Mouse (Mus musculus): ENCODE results near the gene Kank4.
"Not testable (repeated sequence)": the region's sequence is repeated elsewhere in the genome, so short reads cannot be mapped to it uniquely, and the experiment has no call there.

Gene Kank4

GRCm38 (mm10) chr4:98778219-98778618, 39.1 kb downstream of the Kank4 start:
- DNase-seq (ENCODE audit: extremely low read depth, insufficient read length, low spot score) = no peak

- no peak for DNase-seq (ENCODE audit: extremely low read depth, insufficient read length, low spot score)
Measured at GRCm38 (mm10) chr4:98777464-98777863, 39.9 kb downstream of the Kank4 start.

DNA sequence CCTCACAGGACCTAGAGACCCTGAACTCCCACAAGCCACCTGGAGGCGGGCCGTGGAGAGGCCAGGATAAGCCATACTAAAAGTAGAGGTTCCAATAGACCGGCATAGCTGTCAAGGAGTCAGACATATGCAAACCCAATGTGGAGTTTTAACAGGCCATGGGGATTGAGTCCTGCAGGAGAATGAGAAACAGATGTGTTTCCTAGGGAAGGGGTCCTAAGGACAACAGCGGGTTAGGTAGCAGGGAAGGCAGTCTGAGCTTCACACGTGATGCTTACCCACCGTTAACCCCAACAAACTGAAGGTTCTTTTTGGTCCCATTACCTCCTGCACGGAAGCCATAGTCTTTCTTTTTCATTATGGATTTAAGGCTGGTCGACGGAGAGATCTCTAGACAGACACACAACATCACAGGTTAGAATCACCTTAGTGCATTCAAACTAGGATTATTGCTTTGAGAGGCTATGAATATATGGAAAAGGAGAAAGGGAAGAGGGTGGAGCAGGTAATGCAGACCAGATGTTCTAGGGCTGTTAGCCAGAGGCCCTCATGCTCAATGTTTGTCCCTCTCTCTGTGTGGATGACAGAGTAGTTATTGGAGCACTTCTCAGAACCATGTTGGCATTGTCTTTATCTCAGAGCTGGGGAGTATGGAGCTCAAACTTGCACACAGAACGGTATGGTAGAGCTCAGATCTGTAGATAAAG, 40.5 kb downstream of the Kank4 start:
- no peak for DNase-seq (ENCODE audit: extremely low read depth, insufficient read length, low spot score)

DNA sequence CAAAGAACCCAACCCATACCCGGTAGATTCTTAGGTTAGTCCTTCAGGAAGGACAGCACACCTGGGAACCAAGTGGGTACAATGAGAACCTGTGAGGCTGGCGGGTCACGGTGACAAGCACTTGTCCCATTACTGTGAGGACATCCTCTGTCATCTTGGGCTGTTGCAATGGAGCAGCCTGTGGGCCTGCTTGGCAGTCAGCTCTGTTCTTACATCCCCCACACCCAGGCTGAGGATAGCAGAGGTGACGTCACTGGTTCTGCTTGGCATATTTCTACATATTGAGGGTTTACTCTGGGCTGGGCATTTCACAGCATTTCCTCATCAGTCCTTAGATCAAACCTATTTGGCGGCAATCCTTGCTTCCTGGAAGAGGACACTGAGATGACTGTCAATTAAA, 43.6 kb downstream of the Kank4 start:
- DNase-seq (ENCODE audit: extremely low read depth, insufficient read length, low spot score) = no peak

DNA sequence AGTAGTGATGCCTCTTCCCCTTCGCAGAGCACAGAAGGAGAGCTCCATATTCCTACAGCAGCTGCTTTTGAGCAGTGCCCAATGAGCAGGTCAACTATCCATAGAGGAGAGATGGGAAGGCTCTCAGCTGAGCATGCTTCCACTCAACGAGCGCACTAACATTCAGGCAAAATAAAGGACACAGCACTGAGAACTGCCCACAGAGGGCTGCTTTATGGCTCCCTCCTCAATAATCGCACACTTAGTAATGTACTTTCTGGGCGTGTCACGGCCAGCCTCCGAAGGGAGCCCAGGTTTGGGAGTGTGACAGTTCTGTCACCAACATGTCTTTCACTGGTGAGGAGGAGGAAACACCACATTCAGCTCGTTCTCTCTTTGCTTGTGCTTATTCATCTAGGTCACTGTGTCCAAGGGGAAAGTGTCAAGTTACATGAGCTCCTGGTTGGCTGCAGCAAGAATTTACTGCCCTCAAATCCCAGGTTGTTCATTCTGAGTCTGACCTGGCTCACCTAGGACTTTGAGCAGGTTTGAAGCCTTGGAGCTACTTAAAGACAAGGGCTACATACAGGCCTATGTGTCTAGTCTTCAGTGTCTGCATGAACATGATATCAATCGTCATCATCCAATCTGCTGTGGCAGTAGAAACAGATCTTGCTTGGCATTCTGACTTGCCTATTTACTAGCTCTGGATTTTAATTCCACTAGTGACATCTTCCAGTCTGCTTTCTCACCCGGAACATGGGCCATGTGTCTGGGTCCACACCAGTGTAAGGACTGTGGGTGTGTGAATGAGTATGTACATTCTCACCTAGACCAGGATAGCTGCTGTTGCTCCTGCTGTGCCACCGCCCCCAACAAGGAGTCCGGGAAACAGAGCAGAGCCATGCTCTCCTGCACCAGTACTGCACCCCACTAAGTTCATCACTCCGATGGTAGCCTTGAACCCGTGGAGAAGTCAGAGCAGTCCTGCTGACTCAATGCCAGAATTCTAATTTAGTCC, 49.9 kb downstream of the Kank4 start:
- DNase-seq (ENCODE audit: extremely low read depth, insufficient read length, low spot score) = no peak

- no peak for DNase-seq (ENCODE audit: extremely low read depth, insufficient read length, low spot score)
Measured at GRCm38 (mm10) chr4:98758872-98759518, 58.3 kb downstream of the Kank4 start.

DNA sequence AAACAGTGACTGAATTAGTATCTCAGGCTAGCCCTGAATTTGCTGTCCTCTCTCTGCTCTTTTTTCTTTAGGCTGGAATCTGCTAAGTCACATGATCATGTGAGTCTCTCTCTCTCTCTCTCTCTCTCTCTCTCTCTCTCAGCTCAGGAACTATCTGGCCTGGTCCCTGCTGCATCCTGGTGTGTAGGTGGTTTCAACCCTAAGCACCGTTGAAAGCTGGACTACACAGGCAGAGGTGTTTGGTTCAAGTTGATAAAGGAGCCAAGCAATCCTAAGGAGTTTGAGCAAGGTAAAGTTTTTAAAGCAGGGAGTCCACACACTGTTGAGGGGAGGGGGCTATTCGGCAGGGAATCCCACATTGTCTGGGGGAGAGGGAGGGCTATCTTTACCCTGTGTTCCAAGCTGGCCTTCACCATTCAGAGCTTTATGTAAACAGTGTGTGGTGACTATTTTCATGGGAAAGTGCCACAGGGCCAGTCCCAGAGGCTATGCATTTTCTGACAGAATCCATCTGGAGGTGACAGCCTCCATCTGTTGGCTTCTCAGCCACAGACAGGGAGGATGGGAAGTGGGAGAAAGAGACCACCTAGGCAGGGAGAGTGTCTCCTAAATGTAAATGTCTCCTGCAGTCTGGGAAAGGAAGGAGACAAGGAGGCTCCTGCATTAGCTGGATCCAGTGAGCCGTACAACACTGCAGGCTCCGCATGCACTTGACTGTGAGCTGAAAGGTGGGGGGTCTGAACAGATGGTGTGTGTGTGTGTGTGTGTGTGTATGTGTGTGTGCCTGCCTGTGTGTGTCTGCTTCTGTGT, 59.1 kb downstream of the Kank4 start:
- no peak for DNase-seq (ENCODE audit: extremely low read depth, insufficient read length, low spot score)

DNA sequence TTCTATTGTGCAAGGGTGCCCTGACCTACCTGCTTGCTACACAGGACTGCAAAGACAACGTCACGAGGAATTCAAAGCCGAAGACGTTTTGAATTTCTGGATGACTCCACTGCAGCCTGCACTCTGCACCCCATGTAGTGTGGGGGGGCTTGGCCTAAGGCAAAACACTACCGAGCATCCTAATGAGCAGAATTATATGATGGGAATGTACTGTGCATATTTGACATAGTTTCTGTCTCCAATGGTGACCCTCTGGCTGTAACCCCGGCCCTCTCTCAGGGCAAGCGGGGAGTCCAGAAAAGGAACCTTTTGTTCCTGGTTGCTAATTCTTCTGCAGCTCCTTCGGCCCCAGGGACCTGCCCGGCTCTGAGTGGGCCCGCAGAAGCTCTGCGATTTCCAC, 61.2 kb downstream of the Kank4 start:
- DNase-seq (ENCODE audit: extremely low read depth, insufficient read length, low spot score) = no peak

- DNase-seq (ENCODE audit: extremely low read depth, insufficient read length, low spot score) = no peak
Measured at GRCm38 (mm10) chr4:98754456-98754855, 62.9 kb downstream of the Kank4 start.

GRCm38 (mm10) chr4:98743906-98744210, 73.5 kb downstream of the Kank4 start:
- DNase-seq (ENCODE audit: extremely low read depth, insufficient read length, low spot score) = no peak

- DNase-seq (ENCODE audit: extremely low read depth, insufficient read length, low spot score) = no peak
Measured at GRCm38 (mm10) chr4:98743209-98743905, 74.0 kb downstream of the Kank4 start.

- DNase-seq (ENCODE audit: extremely low read depth, insufficient read length, low spot score) = no peak
Measured at GRCm38 (mm10) chr4:98739753-98740152, 77.6 kb downstream of the Kank4 start.

GRCm38 (mm10) chr4:98733660-98734059, 83.7 kb downstream of the Kank4 start:
- DNase-seq (ENCODE audit: extremely low read depth, insufficient read length, low spot score) = no peak

DNA sequence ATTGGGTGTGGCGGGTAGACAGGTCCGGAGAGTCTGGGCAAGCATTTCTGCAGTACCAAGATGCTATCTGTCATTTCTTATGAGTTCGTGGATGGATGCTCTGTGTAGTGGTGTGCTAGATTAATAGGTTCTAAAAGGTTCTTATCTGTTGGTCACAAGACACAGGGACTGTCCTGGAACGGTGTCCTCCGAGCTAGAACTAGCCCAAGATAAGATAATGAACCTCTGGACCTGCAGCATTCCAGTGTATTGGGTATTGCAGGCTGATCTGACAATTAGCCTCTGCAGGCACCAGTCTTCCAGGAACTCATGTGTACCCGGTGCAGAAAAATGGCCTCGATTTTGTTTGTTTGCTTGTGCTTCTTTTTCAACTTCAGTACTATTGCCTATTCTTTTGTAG, 88.6 kb downstream of the Kank4 start:
- no peak for DNase-seq (ENCODE audit: extremely low read depth, insufficient read length, low spot score)

- DNase-seq (ENCODE audit: extremely low read depth, insufficient read length, low spot score) = no peak
Measured at GRCm38 (mm10) chr4:98727959-98728347, 89.4 kb downstream of the Kank4 start.

DNA sequence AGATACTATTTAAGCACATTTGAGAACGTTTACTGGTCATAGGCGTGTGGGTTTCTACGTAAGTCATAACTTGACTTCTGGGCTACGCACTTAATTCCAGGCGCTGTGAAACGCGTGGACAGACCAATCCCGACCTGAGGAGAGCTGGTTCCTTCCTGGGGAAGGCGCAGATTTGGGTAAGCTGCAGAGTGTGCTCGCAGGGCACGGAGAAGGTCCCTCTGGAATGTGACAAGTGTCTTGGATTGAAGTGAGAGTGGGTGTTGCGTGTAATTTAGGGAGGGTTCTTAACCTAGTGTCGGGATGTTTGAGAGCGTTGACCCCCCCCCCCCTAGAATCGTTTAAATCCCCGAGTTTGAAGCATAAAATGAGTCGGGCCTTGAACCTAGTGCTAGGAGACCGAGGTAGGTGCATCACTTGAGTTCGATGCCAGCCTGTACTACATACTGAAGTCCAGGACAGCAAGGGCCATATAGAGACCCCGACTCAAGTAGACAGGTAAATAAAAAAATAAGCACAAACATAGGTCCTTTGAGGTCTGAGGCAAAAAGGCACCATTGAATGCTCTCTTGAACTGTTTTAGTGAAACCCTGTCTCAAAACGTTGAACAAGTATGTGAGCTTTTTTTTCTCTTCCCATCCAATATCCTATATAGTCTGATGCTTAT, 89.9 kb downstream of the Kank4 start:
- DNase-seq (ENCODE audit: extremely low read depth, insufficient read length, low spot score) = no peak

DNA sequence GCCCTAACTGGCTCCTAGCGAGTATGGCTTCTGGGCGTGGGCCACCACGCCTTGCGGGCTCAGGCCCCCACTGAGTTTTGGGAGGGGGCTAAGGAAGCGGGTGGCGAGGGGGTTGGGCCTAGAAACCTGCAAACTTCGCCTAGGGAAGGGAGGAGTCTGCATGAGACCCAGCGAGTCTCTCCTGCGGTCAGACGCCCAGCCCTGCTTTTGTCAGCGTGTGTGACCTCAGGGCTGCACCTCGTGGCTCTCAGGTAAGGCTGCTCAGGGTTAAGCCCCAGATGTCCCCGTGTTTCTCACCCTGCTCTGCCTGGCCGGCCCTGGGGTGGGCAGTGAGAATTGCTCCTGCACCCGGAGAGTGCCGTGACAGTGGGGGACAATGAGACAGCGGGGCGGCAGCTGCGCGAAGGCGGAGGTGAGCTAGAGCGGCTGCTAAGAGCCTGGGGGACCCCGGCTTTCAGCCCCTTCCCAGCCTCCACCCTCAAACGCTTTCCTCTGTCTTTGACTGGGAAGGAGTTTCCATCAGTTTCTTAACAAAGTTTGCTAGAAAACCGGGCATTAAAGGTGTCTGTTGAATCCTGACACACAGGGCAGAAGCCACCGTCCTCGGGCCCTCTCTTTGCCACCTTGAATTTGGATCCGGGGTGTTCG, 90.6 kb downstream of the Kank4 start, which contains the start of gene L1td1:
TSS of gene L1td1 (plus strand) at position 145 of the 648 bp plus-strand sequence.
- no peak for DNase-seq (ENCODE audit: extremely low read depth, insufficient read length, low spot score)

- DNase-seq (ENCODE audit: extremely low read depth, insufficient read length, low spot score) = no peak
Measured at GRCm38 (mm10) chr4:98725439-98725838, 91.9 kb downstream of the Kank4 start.

DNA sequence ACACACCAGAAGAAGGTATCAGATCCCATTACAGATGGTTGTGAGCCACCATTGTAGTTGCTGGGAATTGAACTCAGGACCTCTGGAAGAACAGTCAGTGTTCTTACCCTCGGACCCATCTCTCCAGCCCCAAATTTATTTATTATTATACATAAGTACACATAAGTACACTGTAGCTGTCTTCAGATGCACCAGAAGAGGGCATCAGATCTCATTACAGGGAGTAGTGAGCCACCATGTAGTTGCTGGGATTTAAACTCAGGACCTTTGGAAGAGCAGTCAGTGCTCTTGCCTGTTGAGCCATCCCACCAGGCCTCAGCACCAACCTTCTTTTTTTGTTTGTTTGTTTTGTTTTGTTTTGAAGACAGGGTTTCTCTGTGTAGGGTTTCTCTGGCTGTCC, 92.7 kb downstream of the Kank4 start:
- DNase-seq (ENCODE audit: extremely low read depth, insufficient read length, low spot score) = not testable (repeated sequence)

Measured in 3134 (cell line).